Mouse (Mus musculus): ENCODE measurements around the gene Gdf7. TPM values are rescaled to one million over a fixed set of nuclear protein-coding genes. Genes with fewer than 3 reads are reported as not detected.

Gene Gdf7
- total RNA-seq, 2 experiments from 2014 or later = 0.30 to 0.59 TPM

- DNase-seq (ENCODE audit: low spot score in 2 of 2) = no peak
Observed at GRCm38 (mm10) chr12:8327675-8328053, 25.9 kb upstream of the Gdf7 start.

DNA sequence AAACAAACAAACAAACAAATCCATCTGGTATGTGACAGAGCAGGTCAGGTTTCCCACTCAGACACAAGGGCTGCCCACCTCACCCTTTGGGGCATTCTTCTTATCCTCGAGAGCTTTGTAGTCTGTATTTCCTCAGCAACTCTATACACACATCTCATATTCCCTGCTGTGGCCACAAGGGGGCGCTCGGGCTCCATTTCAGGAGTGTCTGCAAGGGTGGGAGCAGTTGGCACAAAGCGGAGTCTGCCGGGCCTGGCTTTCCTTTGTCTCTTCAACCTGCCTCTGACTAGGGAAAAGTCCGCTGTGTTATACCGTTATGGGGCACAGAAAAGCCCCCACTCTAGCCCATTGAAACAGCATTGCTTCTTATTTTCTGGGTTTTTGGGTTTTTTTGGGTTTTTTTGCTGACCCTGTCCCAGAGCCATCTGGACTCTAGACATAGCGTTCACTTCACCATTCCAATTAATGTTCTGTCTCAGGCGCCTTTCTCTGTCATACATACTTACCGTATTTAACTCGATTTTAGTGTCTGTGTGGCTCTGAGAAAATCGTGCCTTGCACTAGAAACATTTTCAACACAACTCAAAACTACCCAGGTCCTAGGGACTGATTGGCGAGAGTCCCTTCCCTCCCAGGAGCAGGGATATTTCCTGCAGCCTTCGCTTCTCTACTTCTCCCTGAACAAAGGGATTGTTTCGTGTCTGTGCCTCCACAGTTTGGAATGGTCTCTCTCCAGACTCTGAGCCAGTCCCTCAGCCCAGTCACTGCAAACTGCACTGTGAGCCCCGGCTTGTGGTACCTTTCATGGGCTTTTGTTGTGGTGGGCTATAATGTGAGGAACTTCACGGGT, 25.3 kb upstream of the Gdf7 start:
- peak; percentile 93 to 98 for DNase-seq (ENCODE audit: low spot score in 2 of 2)

GRCm38 (mm10) chr12:8325943-8326522, 24.3 kb upstream of the Gdf7 start:
- peak; percentile 46 to 81 for DNase-seq (ENCODE audit: low spot score in 2 of 2)

DNA sequence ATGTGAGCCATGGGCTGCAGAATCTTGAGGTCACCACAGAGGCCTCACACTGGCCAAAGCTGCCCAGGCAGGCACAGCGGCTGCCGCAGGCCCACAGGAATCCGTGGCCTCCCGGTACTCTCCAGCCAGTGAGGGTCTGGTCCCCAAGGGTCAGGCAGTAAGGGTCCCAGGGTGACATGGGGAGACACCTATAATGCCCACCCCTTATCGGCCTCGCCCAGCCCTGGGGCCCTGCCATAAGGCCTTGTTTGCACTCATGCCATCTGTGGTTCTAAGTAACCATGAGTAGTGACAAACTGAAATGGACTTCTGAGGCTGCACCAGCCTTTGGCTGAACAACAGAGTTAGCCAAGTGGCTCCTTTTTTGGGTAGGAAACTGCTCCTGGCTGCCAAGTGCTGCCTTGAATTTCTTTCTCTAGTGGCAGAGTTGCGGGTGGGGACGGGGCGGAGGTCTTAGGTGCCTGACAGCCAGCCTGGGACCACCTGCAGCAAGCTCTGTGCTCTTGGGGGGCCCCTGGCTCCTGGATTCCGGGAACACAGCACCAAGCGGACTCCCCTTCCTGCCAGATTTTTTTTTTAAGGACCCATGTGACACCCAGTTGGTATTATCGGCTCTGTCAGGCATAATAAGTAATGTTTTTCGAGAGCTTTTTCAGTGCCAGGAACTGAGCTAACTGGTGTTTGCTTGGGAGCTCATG, 23.6 kb upstream of the Gdf7 start:
- peak in 1 of 2 experiments; percentile 78 for DNase-seq (ENCODE audit: low spot score in 2 of 2)

- no peak for DNase-seq (ENCODE audit: low spot score in 2 of 2)
Observed at GRCm38 (mm10) chr12:8324086-8324485, 22.3 kb upstream of the Gdf7 start.

DNA sequence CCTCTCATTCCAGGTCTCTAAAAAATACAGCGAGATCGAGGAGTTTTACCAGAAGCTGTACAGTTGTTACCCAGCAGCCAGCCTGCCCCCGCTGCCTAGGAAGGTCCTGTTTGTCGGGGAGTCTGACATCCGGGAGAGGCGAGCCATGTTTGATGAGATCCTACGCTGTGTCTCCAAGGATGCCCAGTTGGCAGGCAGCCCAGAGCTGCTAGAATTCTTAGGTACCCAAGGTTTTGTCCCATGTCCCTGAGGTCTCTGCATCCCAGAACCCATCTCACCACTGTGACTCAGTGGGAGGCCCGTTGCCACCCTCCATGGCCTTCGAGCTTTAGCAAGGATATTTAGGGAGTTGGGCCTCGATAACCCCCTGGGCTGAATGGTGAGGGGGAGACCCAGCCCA, 19.8 kb upstream of the Gdf7 start:
- no peak for DNase-seq (ENCODE audit: low spot score in 2 of 2)

DNA sequence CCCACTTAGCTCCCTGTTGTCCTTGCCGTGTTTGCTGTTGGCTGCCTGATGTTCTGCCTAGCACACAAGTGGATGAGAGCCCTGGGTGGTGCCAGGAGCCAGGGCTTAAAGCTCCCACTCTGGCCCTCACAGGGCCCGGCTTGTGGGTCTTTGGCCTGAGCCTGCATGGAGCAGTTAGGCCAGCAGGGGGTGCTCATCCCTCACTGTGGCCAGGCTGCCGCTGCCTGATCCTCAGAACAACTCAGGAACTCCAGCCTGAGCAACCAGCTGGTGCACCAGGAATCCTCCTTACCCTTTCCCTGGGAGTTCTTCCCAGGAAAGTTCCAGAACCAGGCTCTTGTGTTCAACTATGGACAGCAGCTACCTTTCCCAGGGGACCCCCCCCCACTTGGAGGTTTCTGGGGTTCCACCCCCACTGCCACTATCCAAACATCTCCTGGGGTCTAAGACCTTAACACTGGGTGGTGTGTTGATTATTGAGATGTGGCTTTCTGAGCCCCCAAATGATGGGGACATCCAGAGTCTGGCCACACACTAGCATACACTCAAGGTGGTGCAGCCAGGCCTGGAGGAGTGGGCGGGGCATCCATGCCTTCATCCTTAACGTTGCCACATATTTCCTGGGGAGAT, 18.4 kb upstream of the Gdf7 start:
- DNase-seq (ENCODE audit: low spot score in 2 of 2) = peak; percentile 75 to 92

DNA sequence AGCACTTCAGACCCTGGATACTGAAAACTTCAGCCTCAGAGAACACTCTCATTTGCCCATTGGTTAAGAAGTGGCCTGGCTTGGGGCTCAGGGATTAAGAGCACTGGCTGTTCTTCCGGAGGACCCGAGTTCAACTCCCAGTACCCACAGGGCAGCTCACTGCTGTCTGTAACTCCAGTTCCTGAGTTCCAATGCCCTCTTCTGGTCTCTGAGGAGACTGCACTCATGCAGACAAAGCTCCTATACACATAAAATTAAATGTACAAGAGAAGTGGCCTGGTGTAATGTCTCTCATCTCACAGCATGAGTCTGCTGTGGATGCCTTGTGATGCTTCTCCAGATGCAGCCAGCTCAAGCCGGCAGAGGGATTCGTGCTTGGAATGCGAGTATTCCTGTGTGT, 14.8 kb upstream of the Gdf7 start:
- DNase-seq (ENCODE audit: low spot score in 2 of 2) = no peak

DNA sequence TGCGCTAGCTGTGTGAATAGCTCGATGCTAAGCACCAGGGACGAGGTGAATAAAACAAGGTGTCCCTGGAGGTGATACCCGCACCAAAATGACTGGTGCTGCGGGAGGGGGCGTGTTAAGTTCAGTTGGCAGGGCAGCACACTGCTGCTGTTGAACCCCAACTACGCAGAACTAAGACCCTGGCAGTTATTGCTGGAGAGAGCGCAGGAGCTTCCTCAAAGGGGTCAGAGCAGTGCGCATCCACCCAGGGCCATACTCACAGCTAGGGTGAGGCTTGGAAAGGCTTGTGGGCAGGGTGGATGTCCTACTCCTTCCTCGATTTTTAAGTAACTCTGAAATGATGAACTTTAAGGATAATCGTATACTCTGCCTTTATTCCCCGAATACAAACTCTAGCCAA, 12.0 kb upstream of the Gdf7 start:
- DNase-seq (ENCODE audit: low spot score in 2 of 2) = no peak

- DNase-seq (ENCODE audit: low spot score in 2 of 2) = peak; percentile 80 to 86
Observed at GRCm38 (mm10) chr12:8313270-8313771, 11.6 kb upstream of the Gdf7 start, which contains the start of gene Hs1bp3. Gene Hs1bp3, plus strand, starts transcription at chr12:8313432.

- no peak for DNase-seq (ENCODE audit: low spot score in 2 of 2)
Observed at GRCm38 (mm10) chr12:8312266-8312665, 10.5 kb upstream of the Gdf7 start.

DNA sequence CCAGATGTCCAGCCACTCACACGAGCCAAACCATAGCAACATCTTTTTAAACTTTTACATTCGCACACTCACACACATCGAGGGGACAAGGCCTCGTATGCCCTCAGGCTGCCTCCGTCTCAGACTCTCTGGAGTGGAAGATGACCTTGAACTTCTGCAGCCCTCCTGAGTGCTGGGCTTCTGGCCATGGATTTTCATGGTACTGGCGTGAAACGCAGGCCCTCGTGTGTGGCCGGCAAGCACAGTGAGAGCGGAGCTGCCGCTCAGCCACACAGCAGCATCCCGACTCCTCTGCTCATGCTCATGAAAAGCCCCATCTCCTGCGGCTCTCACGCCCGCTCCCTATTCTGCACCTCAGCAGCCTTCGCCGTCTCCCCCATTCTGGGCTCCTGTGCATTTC, 9.2 kb upstream of the Gdf7 start:
- DNase-seq (ENCODE audit: low spot score in 2 of 2) = no peak

DNA sequence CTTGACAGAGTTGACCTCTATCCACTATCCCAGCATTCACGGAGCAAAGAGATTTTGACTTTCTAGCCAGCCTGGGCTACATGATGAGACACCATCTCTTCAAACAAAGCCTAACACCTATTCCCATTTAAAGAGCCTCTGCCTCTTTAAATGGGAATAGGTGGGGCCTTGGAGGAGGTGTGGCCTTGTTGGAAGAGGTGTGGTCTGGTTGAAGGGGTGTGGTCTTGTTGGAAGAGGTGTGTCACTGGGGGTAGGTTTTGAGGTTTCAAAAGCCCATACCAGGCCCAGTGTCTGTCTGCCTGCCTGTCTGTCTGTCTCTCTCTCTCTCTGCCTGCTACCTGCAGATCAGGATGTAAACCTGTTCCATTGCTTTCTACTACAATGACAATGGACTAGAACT, 5.2 kb upstream of the Gdf7 start:
- DNase-seq (ENCODE audit: low spot score in 2 of 2) = no peak

DNA sequence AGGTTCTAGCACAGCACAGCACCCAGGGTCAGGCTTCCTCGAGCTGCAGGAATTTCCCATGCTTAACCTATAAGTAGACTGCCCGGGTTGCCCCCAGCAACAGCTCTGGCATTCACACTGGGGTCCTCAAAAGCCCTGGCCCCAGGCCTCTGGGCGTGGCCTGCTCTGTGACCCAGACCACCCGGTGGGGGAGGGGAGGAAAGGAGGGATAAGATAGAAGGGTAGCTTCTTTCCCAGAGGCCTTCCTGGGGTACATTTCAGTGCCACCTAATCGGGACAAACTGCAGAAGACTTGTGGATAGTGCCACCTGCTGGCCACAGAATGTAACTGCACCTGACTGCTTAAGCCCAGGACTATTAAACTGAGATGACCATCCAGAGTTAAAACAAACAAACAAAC, 4.7 kb upstream of the Gdf7 start:
- peak in 1 of 2 experiments; percentile 71 for DNase-seq (ENCODE audit: low spot score in 2 of 2)

- DNase-seq (ENCODE audit: low spot score in 2 of 2) = no peak
Observed at GRCm38 (mm10) chr12:8305258-8305657, 3.5 kb upstream of the Gdf7 start.

- DNase-seq (ENCODE audit: low spot score in 2 of 2) = no peak
Observed at GRCm38 (mm10) chr12:8301011-8301814, 541 bp downstream of the Gdf7 start.

DNA sequence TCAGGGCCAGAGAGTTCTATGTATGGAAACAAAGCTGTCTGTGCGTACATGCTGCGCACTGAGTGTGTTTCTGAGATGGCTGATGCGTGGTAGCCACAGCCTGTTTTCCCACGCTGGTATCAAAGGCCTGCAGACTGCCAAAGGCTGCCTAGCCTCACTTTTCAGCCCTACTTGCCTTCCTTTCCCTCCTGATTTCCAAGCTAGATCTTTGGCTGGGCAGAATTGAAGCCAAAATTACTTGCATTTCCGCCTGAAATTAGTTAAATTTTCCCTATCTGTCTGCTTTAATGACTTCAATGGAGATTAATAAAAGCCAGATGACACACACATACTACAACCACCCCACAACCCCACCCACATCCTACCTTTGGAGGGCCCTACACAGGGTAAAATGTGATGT, 1.2 kb downstream of the Gdf7 start:
- no peak for DNase-seq (ENCODE audit: low spot score in 2 of 2)

DNA sequence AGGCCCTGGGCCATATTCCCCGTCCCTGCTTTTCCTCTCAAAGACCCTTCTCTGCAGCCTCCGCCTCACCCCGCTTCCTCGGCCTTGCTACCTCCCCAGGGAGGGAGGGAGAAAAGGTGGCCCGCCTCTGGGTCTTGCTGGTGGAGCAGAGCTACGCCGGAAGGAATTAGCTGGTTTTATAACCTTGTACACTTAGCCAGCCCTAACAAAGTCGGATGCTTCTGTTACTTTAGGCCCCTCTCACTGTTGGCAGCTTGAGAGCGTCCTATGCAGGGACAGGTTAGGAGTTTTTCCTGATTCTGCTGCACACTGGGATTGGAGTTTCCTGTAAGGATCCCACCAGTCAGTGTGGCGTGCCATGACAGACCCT, 1.7 kb downstream of the Gdf7 start:
- no peak for DNase-seq (ENCODE audit: low spot score in 2 of 2)

DNA sequence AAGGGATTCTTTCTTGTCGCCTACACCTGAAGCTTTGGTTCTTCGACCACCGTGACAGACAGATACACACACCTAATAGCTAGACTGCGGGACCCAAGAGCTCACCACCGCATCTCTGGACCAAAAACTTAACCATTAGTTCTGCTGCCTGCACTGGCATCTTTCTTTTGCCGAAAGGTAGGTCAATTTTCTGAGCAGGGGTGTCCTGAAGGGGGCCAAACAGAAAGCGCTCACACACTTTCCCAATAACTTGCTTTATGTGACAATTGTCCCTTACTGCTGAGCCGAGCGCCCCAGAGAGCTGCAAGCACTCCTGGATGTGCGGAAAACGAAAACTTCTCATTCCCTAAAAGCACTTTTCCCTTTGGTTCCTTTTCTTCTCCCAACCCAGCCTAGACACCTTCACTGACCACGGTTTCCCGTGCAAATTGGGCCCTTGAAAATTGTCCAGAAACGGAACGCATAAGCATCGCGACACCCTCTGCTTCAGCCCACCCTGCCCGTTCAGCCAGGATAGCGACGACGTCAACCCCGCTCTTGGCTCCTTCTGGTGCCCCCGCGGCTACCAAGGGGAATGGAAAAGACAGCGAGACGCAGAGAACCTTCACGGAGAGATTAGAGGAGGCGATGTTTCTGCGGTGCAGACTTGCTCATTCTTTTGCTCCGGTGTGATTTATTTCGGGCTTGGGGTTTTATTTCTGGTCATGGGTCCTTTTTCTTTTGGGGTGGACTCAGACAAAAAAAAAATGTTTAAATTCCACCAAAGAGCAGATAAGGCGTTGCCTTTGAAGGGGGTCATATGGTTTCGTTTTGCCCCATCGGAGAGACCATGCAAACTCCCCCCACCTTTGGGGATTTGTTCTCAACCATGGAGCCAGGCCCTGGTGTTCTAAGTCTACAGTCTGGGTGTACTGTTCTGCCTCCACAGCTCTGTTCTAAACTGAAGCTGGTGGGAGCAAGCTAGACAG, 2.3 kb downstream of the Gdf7 start:
- no peak for DNase-seq (ENCODE audit: low spot score in 2 of 2)
